Mouse (Mus musculus): Measurements from ENCODE around the gene Lrrk2. TPM values are rescaled to one million over a fixed set of nuclear protein-coding genes. Genes with fewer than 3 reads are reported as not detected.

Lrrk2 gene
- polyA plus RNA-seq, 2 experiments, result 5.7 to 7.6 TPM

- 73% methylated on average over 10 of the region's 10 CpGs for WGBS
- ATAC-seq (ENCODE audit: low FRiP score, low read depth) (no peak), DNase-seq (ENCODE audit: low spot score) (no peak)
- H3K27ac ChIP-seq (replicated peaks; ENCODE audit: low read depth, low read length), result no peak overlapping the region
- H3K4me3 ChIP-seq (replicated peaks; ENCODE audit: low read length), result no peak overlapping the region
- no peaks in the 10 kb centered on the region for H3K4me1 ChIP-seq (ENCODE audit: control insufficient read depth, insufficient read depth, low read length)
- no peaks in the 10 kb centered on the region for H3K9me3 ChIP-seq (ENCODE audit: control insufficient read depth, low read length)
- no peak overlapping the region for H3K4me2 ChIP-seq (replicated peaks; ENCODE audit: low read depth, low read length, severe bottlenecking)
- H3K36me3 ChIP-seq (ENCODE audit: control insufficient read depth, insufficient read depth, low read length), result no peaks in the 10 kb centered on the region
- H3K27me3 ChIP-seq (ENCODE audit: control insufficient read depth, insufficient read depth, low read length), result no peaks in the 10 kb centered on the region
- no peak for TF ChIP-seq POLR2A (IDR thresholded peaks at IDR 0.05; ENCODE audit: borderline replicate concordance, extremely low read depth, insufficient read depth, insufficient read length)
- H3K9ac ChIP-seq (ENCODE audit: low read depth, low read length, severe bottlenecking), result no peak overlapping the region
Measured at GRCm38 (mm10) chr15:91664586-91665132, 8.3 kb upstream of the Lrrk2 start.

DNA sequence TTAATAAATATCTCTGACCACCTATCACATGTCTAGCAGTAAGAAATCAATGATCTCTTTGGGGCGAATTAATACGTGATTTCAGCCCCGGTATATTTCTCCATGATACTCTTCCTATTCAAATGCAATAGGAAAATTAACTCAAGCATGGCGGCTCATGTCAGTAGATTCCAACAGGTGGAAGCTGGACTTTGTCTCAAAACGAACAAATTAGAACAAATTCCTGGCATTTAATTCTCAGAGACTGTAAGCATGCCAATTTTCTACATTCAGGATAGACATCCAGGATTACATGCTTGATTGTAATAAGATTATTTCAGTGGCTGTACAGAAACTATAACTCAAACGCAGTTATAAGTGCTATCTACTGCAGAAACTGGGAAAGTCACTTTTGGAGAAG, 7.4 kb upstream of the Lrrk2 start:
- Histone ChIP-seq H3K4me2 (replicated peaks; ENCODE audit: low read depth, low read length, severe bottlenecking) (no peak overlapping the region), H3K9me3 (ENCODE audit: control insufficient read depth, low read length) (no peaks in the 10 kb centered on the region), H3K4me1 (ENCODE audit: control insufficient read depth, insufficient read depth, low read length) (no peaks in the 10 kb centered on the region), H3K27ac (replicated peaks; ENCODE audit: low read depth, low read length) (no peak overlapping the region), H3K9ac (ENCODE audit: low read depth, low read length, severe bottlenecking) (no peak overlapping the region), H3K27me3 (ENCODE audit: control insufficient read depth, insufficient read depth, low read length) (no peaks in the 10 kb centered on the region), H3K36me3 (ENCODE audit: control insufficient read depth, insufficient read depth, low read length) (no peaks in the 10 kb centered on the region), H3K4me3 (replicated peaks; ENCODE audit: low read length) (no peak overlapping the region)
- DNase-seq (ENCODE audit: low spot score) (no peak), ATAC-seq (ENCODE audit: low FRiP score, low read depth) (no peak)
- WGBS, result 93% methylated on average over 6 of the region's 6 CpGs
- TF ChIP-seq POLR2A (IDR thresholded peaks at IDR 0.05; ENCODE audit: borderline replicate concordance, extremely low read depth, insufficient read depth, insufficient read length), result no peak

- Histone ChIP-seq H3K4me1 (ENCODE audit: control insufficient read depth, insufficient read depth, low read length) (peaks cover 13% of the 10 kb centered on the region), H3K27me3 (ENCODE audit: control insufficient read depth, insufficient read depth, low read length) (no peaks in the 10 kb centered on the region), H3K4me3 (replicated peaks; ENCODE audit: low read length) (no peak overlapping the region), H3K9ac (ENCODE audit: low read depth, low read length, severe bottlenecking) (no peak overlapping the region), H3K9me3 (ENCODE audit: control insufficient read depth, low read length) (no peaks in the 10 kb centered on the region), H3K4me2 (replicated peaks; ENCODE audit: low read depth, low read length, severe bottlenecking) (no peak overlapping the region), H3K27ac (replicated peaks; ENCODE audit: low read depth, low read length) (no peak overlapping the region), H3K36me3 (ENCODE audit: control insufficient read depth, insufficient read depth, low read length) (no peaks in the 10 kb centered on the region)
- ATAC-seq (ENCODE audit: low FRiP score, low read depth), result no peak
- no peak for DNase-seq (ENCODE audit: low spot score)
- no peak for TF ChIP-seq POLR2A (IDR thresholded peaks at IDR 0.05; ENCODE audit: borderline replicate concordance, extremely low read depth, insufficient read depth, insufficient read length)
- 56% methylated on average over 2 of the region's 2 CpGs for WGBS
Measured at GRCm38 (mm10) chr15:91671216-91671615, 1.8 kb upstream of the Lrrk2 start.

- DNase-seq (ENCODE audit: low spot score) (no peak), ATAC-seq (ENCODE audit: low FRiP score, low read depth) (no peak)
- TF ChIP-seq POLR2A (IDR thresholded peaks at IDR 0.05; ENCODE audit: borderline replicate concordance, extremely low read depth, insufficient read depth, insufficient read length), result no peak
- H3K27ac ChIP-seq (replicated peaks; ENCODE audit: low read depth, low read length), result no peak overlapping the region
- H3K4me2 ChIP-seq (replicated peaks; ENCODE audit: low read depth, low read length, severe bottlenecking), result peak overlapping the region; percentile 73; the same call in 1 of the 2 replicates
- WGBS, result 68% methylated on average over 5 of the region's 5 CpGs
- no peaks in the 10 kb centered on the region for H3K9me3 ChIP-seq (ENCODE audit: control insufficient read depth, low read length)
- no peak overlapping the region for H3K4me3 ChIP-seq (replicated peaks; ENCODE audit: low read length)
- no peaks in the 10 kb centered on the region for H3K27me3 ChIP-seq (ENCODE audit: control insufficient read depth, insufficient read depth, low read length)
- H3K9ac ChIP-seq (ENCODE audit: low read depth, low read length, severe bottlenecking), result no peak overlapping the region
- no peaks in the 10 kb centered on the region for H3K36me3 ChIP-seq (ENCODE audit: control insufficient read depth, insufficient read depth, low read length)
- peaks cover 13% of the 10 kb centered on the region for H3K4me1 ChIP-seq (ENCODE audit: control insufficient read depth, insufficient read depth, low read length)
Measured at GRCm38 (mm10) chr15:91671987-91672386, 988 bp upstream of the Lrrk2 start.

DNA sequence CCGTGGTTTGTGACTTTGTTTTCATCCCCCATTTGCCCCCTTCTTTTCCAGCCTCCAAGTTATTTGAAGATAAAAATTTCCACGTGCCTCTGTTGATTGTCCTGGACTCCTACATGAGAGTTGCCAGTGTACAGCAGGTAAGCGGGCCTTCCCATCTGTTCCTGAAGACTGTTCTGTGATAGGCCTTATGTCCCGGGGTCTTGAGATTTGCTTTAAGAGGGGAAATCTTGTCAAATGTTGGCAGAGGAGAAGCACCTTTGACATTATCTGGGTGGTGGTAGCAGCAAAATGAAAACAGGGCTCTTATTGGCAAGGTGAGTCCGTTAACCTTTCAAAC, 562 bp downstream of the Lrrk2 start:
- Histone ChIP-seq H3K4me1 (ENCODE audit: control insufficient read depth, insufficient read depth, low read length) (peaks cover 13% of the 10 kb centered on the region), H3K27ac (replicated peaks; ENCODE audit: low read depth, low read length) (no peak overlapping the region; the same call in 1 of the 2 replicates), H3K36me3 (ENCODE audit: control insufficient read depth, insufficient read depth, low read length) (no peaks in the 10 kb centered on the region), H3K27me3 (ENCODE audit: control insufficient read depth, insufficient read depth, low read length) (no peaks in the 10 kb centered on the region), H3K4me3 (replicated peaks; ENCODE audit: low read length) (peak overlapping the region; percentile 52), H3K9ac (ENCODE audit: low read depth, low read length, severe bottlenecking) (peak overlapping the region; percentile 76), H3K9me3 (ENCODE audit: control insufficient read depth, low read length) (no peaks in the 10 kb centered on the region), H3K4me2 (replicated peaks; ENCODE audit: low read depth, low read length, severe bottlenecking) (peak overlapping the region; percentile 73)
- DNase-seq (ENCODE audit: low spot score), result peak; percentile 2
- no peak for TF ChIP-seq POLR2A (IDR thresholded peaks at IDR 0.05; ENCODE audit: borderline replicate concordance, extremely low read depth, insufficient read depth, insufficient read length)
- 23% methylated on average over 5 of the region's 5 CpGs for WGBS
- ATAC-seq (ENCODE audit: low FRiP score, low read depth), result peak; percentile 16; the same call in 1 of the 2 replicates

- no peak overlapping the region for H3K9ac ChIP-seq (ENCODE audit: low read depth, low read length, severe bottlenecking)
- H3K4me3 ChIP-seq (replicated peaks; ENCODE audit: low read length), result no peak overlapping the region
- WGBS, result 83% methylated on average over 2 of the region's 2 CpGs
- H3K4me1 ChIP-seq (ENCODE audit: control insufficient read depth, insufficient read depth, low read length), result no peaks in the 10 kb centered on the region
- ATAC-seq (ENCODE audit: low FRiP score, low read depth), result no peak
- peaks cover 8% of the 10 kb centered on the region; the same call in 1 of the 2 replicates for H3K36me3 ChIP-seq (ENCODE audit: control insufficient read depth, insufficient read depth, low read length)
- TF ChIP-seq POLR2A (IDR thresholded peaks at IDR 0.05; ENCODE audit: borderline replicate concordance, extremely low read depth, insufficient read depth, insufficient read length), result no peak
- no peaks in the 10 kb centered on the region for H3K27me3 ChIP-seq (ENCODE audit: control insufficient read depth, insufficient read depth, low read length)
- H3K9me3 ChIP-seq (ENCODE audit: control insufficient read depth, low read length), result no peaks in the 10 kb centered on the region
- H3K4me2 ChIP-seq (replicated peaks; ENCODE audit: low read depth, low read length, severe bottlenecking), result no peak overlapping the region
- H3K27ac ChIP-seq (replicated peaks; ENCODE audit: low read depth, low read length), result no peak overlapping the region
- DNase-seq (ENCODE audit: low spot score), result no peak
Measured at GRCm38 (mm10) chr15:91680116-91680515, 7.1 kb downstream of the Lrrk2 start.

Measured in limb, embryonic 14.5 days (tissue).